Mouse (Mus musculus) brain, embryonic 18.5 days (tissue): ENCODE results near the gene Krtap29-1.

Experiments used
- DNase-seq: peaks from one replicate; pipeline ENCODE4 v3.0.0-alpha.2; 2012; ENCODE audit warnings: low read depth, low spot score

Krtap29-1 gene

DNA sequence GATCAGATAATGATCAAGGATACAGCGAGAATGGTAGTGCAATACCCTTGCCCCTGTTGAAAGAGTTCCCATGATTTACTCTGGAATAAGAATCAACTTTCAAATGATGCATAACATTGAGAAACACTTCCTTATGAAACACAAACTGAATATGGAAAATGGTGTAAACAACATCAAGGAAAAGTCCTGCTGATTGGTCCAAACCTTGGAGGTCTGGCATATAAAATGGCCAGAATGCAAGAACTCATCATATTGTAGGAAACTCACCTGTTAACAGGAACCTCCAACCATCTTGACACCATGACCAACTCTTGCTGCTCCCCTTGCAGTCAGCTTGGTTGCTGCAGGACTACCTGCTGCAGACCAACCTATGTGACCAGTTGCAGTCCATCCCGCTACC lies 30.7 kb downstream of the Krtap29-1 start, which contains the start of gene Krtap9-5:
Gene Krtap9-5, plus strand, starts transcription at position 301 of the 400 bp plus-strand sequence.
- DNase-seq = no peak

DNA sequence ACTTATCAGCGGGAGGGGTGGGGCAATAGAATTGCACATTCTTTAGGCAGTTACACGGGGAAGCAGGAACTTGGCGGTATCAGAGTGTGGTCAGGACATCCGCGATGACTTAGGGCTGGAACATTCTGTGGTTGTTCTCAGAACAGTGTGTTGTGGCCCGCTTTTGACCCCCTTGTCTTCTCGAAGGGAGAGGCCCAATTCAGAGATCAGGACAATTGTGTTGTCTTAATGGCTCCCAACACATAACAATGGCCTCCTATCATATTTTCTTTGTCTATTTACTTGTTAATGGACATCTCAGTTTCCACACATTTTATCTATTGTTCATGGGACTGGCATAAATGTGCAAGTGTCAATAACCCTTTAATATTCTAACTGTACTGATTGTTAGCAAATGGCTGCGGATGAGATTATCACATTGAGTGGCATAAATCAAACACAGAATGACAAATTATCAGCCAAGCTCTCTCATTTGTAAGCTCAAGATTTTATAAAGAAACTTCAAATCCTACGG lies 41.0 kb downstream of the Krtap29-1 start:
- no peak for DNase-seq

DNA sequence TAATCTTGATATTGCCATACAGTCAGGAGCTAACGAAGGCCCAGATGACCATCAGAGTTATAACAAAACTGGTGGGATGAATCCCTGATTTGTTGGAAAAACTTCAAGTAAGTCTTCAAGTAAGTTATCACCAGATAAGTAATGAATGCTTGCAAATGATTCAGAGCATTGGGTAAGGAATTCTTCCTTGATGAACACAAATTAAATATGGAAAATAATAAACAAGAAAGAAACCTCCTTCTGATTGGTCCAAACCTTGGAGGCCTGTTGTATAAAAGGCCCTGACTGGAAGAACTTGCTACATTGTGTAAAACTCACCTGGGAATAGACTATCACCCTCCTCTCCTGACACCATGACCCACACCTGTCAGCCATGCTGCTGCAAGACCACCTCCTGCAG lies 42.9 kb downstream of the Krtap29-1 start, which contains the start of gene Krtap31-2:
Gene Krtap31-2, plus strand, starts transcription at position 301 of the 400 bp plus-strand sequence.
- no peak for DNase-seq
